Mouse (Mus musculus) kidney, postnatal 0 days (tissue): ENCODE data around the gene Gzmk. TPM values are rescaled to one million over a fixed set of nuclear protein-coding genes. Genes with fewer than 3 reads are reported as not detected.
A peak's percentile ranks its signal among the peaks of the same experiment; 100 is the strongest.

ENCODE experiments used
- ATAC-seq: fragments of 200-750 bp; cut with Nextera tagmentation; replicated peaks from 2 replicates; pipeline ENCODE4 v1.8.0; 2017; ENCODE audit warnings: low read depth, moderate number of reproducible peaks, moderate TSS enrichment, moderate library complexity; ENCODE audit not compliant: low FRiP score
- DNase-seq: peaks from one replicate; pipeline ENCODE4 v3.0.0-alpha.2; 2016; ENCODE audit warnings: low spot score
- H3K27ac ChIP-seq: fragments of 300-500 bp; sonication (generic); 2 replicates; pipeline ENCODE4 v1.5.1; 2014; ENCODE audit warnings: mild to moderate bottlenecking
- H3K27me3 ChIP-seq: fragments of 300-500 bp; sonication (generic); 2 replicates; pipeline ENCODE4 v1.6.1; 2014; ENCODE audit warnings: low read length, mixed read lengths; ENCODE audit not compliant: insufficient read depth
- H3K36me3 ChIP-seq: fragments of 300-500 bp; sonication (generic); 2 replicates; pipeline ENCODE4 v1.6.1; 2014; ENCODE audit warnings: low read length, mixed read lengths; ENCODE audit not compliant: insufficient read depth
- H3K4me1 ChIP-seq: fragments of 300-500 bp; sonication (generic); replicated peaks from 2 replicates; pipeline ENCODE4 v1.6.1; 2014; ENCODE audit warnings: antibody characterized with exemption, low read length, mixed read lengths; ENCODE audit not compliant: insufficient read depth
- H3K4me2 ChIP-seq: fragments of 300-500 bp; sonication (generic); 2 replicates; pipeline ENCODE4 v1.6.1; 2014; ENCODE audit warnings: mild to moderate bottlenecking, low read length, moderate library complexity, mixed read lengths
- H3K4me3 ChIP-seq: fragments of 300-500 bp; sonication (generic); replicated peaks from 2 replicates; pipeline ENCODE4 v1.5.1; 2014; ENCODE audit warnings: low read depth, low read length
- H3K9ac ChIP-seq: fragments of 300-500 bp; sonication (generic); 2 replicates; pipeline ENCODE4 v1.6.1; 2014; ENCODE audit warnings: low read depth, low read length
- H3K9me3 ChIP-seq: fragments of 300-500 bp; sonication (generic); replicated peaks from 2 replicates; pipeline ENCODE4 v1.6.1; 2016; ENCODE audit warnings: low read length, inconsistent platforms, mixed read lengths
- CTCF ChIP-seq: IDR thresholded peaks from 2 replicates; pipeline ENCODE4 v1.5.1; 2016; ENCODE audit warnings: antibody characterized with exemption, low read depth, mild to moderate bottlenecking, moderate library complexity
- WGBS: fragments of 180-500 bp; shearing (Covaris S2); extraction: QIAGEN DNeasy Blood & Tissue Kit; methylation state at CpG from one replicate; pipeline ENCODE4 v1.1.7; 2014; 5-methylcytosine and 5-hydroxymethylcytosine counted together
- polyA plus RNA-seq: library from polyadenylated mRNA; unstranded; fragments of >200 nt; fragmentation: Nextera tagmentation; extraction: Ambion mirVana; gene quantifications from 2 replicates; pipeline ENCODE4 v1.2.1, GENCODE M21; 2015

The Gzmk gene
- not detected in 2 replicates for polyA plus RNA-seq

- no peaks in the 10 kb centered on the region for H3K9me3 ChIP-seq
- H3K27me3 ChIP-seq, result no peaks in the 10 kb centered on the region
- H3K4me1 ChIP-seq, result no peaks in the 10 kb centered on the region
- H3K4me3 ChIP-seq, result no peak within 1 kb of the TSS
- H3K27ac ChIP-seq, result no peak within 1 kb of the TSS
- DNase-seq (no peak), ATAC-seq (peak; percentile 21; the same call in 1 of the 2 replicates)
- WGBS, result 65% methylated on average over 7 of the region's 7 CpGs
- no peaks in the 10 kb centered on the region for H3K36me3 ChIP-seq
- H3K9ac ChIP-seq, result no peak within 1 kb of the TSS
- no peak within 1 kb of the TSS for H3K4me2 ChIP-seq
- no peak for TF ChIP-seq CTCF
Measured at GRCm38 (mm10) chr13:113225811-113226210, at the start of gene Gzmk. Gene Gzmk (minus strand): TSS chr13:113225908.

- Histone ChIP-seq H3K36me3 (no peaks in the 10 kb centered on the region), H3K27me3 (no peaks in the 10 kb centered on the region; the same call in 1 of the 2 replicates), H3K4me1 (no peaks in the 10 kb centered on the region), H3K9me3 (no peaks in the 10 kb centered on the region), H3K4me3 (no peak overlapping the region), H3K4me2 (no peak overlapping the region), H3K27ac (no peak overlapping the region), H3K9ac (no peak overlapping the region)
- WGBS, result 73% methylated on average over 8 of the region's 8 CpGs
- DNase-seq (no peak), ATAC-seq (no peak)
- TF ChIP-seq CTCF, result no peak
Measured at GRCm38 (mm10) chr13:113271189-113271588, 45.5 kb upstream of the Gzmk start.

GRCm38 (mm10) chr13:113269777-113270776 lies 44.4 kb upstream of the Gzmk start:
- H3K4me2 ChIP-seq, result no peak overlapping the region
- no peaks in the 10 kb centered on the region for H3K36me3 ChIP-seq
- peak; percentile 91 for DNase-seq
- ATAC-seq, result peak; percentile 80
- no peak overlapping the region for H3K9ac ChIP-seq
- H3K27ac ChIP-seq, result no peak overlapping the region
- WGBS, result 58% methylated on average over 18 of the region's 18 CpGs
- peak; percentile 92 for TF ChIP-seq CTCF
- H3K27me3 ChIP-seq, result no peaks in the 10 kb centered on the region; the same call in 1 of the 2 replicates
- no peak overlapping the region for H3K4me3 ChIP-seq
- H3K9me3 ChIP-seq, result no peaks in the 10 kb centered on the region
- no peaks in the 10 kb centered on the region for H3K4me1 ChIP-seq

- 84% methylated on average over 3 of the region's 3 CpGs for WGBS
- no peaks in the 10 kb centered on the region for H3K36me3 ChIP-seq
- H3K27ac ChIP-seq, result no peak overlapping the region
- no peaks in the 10 kb centered on the region for H3K4me1 ChIP-seq
- no peaks in the 10 kb centered on the region for H3K9me3 ChIP-seq
- DNase-seq, result no peak
- no peak overlapping the region for H3K4me2 ChIP-seq
- H3K9ac ChIP-seq, result no peak overlapping the region
- no peak for ATAC-seq
- no peak for TF ChIP-seq CTCF
- no peaks in the 10 kb centered on the region; the same call in 1 of the 2 replicates for H3K27me3 ChIP-seq
- H3K4me3 ChIP-seq, result no peak overlapping the region
Measured at GRCm38 (mm10) chr13:113267204-113267603, 41.5 kb upstream of the Gzmk start.

GRCm38 (mm10) chr13:113266495-113266951 lies 40.8 kb upstream of the Gzmk start:
- peak; percentile 93 for TF ChIP-seq CTCF
- 23% methylated on average over 9 of the region's 9 CpGs for WGBS
- peak overlapping the region; percentile 9; the same call in 1 of the 2 replicates for H3K4me2 ChIP-seq
- H3K4me3 ChIP-seq, result no peak overlapping the region
- H3K27me3 ChIP-seq, result no peaks in the 10 kb centered on the region; the same call in 1 of the 2 replicates
- no peaks in the 10 kb centered on the region for H3K36me3 ChIP-seq
- no peak for ATAC-seq
- no peaks in the 10 kb centered on the region for H3K4me1 ChIP-seq
- no peak overlapping the region for H3K9ac ChIP-seq
- no peak overlapping the region for H3K27ac ChIP-seq
- H3K9me3 ChIP-seq, result no peaks in the 10 kb centered on the region
- DNase-seq, result peak; percentile 82

GRCm38 (mm10) chr13:113265257-113265656 lies 39.5 kb upstream of the Gzmk start:
- ATAC-seq (no peak), DNase-seq (peak; percentile 72)
- no peak overlapping the region for H3K4me3 ChIP-seq
- TF ChIP-seq CTCF, result peak; percentile 76
- no peak overlapping the region for H3K4me2 ChIP-seq
- no peak overlapping the region for H3K27ac ChIP-seq
- H3K27me3 ChIP-seq, result no peaks in the 10 kb centered on the region; the same call in 1 of the 2 replicates
- H3K4me1 ChIP-seq, result no peaks in the 10 kb centered on the region
- H3K36me3 ChIP-seq, result no peaks in the 10 kb centered on the region
- no peak overlapping the region for H3K9ac ChIP-seq
- WGBS, result 31% methylated on average over 13 of the region's 13 CpGs
- no peaks in the 10 kb centered on the region for H3K9me3 ChIP-seq
